Mouse (Mus musculus) kidney, adult 2 months (tissue): Measurements from ENCODE around the gene Ppara. TPM values are rescaled to one million over a fixed set of nuclear protein-coding genes. Genes with fewer than 3 reads are reported as not detected.
A peak's percentile ranks its signal among the peaks of the same experiment; 100 is the strongest.

ENCODE experiments used
- DNase-seq: peaks from one replicate; pipeline ENCODE4 v3.0.0; 2021
- H3K27ac ChIP-seq: fragments of 200-500 bp; 2 replicates; pipeline ENCODE4 v1.5.1; 2012; ENCODE audit warnings: low read depth, low read length, control low read depth, inconsistent platforms; ENCODE audit not compliant: insufficient read depth
- H3K27me3 ChIP-seq: fragments of 200-500 bp; replicated peaks from 2 replicates; pipeline ENCODE4 v1.6.1; 2012; ENCODE audit warnings: mild to moderate bottlenecking, moderate library complexity, low read length, inconsistent platforms; ENCODE audit not compliant: control insufficient read depth, insufficient read depth
- H3K36me3 ChIP-seq: fragments of 200-500 bp; 2 replicates; pipeline ENCODE4 v1.6.1; 2012; ENCODE audit warnings: mild to moderate bottlenecking, moderate library complexity, low read length, inconsistent platforms; ENCODE audit not compliant: control insufficient read depth, insufficient read depth
- H3K4me1 ChIP-seq: fragments of 200-500 bp; 2 replicates; pipeline ENCODE4 v1.6.1; 2011; ENCODE audit warnings: low read length; ENCODE audit not compliant: control insufficient read depth, insufficient read depth
- H3K4me3 ChIP-seq: fragments of 200-500 bp; 2 replicates; pipeline ENCODE4 v1.5.1; 2011; ENCODE audit warnings: mild to moderate bottlenecking, low read depth, low read length, control low read depth; ENCODE audit not compliant: insufficient read depth
- CTCF ChIP-seq: fragments of 200-500 bp; conservative IDR thresholded peaks from 2 replicates; pipeline ENCODE4 v1.5.1; 2011; ENCODE audit warnings: low read depth, mild to moderate bottlenecking, control low read depth, low read length, moderate library complexity, mixed read lengths; ENCODE audit not compliant: insufficient read depth, insufficient read length
- POLR2A ChIP-seq: fragments of 200-500 bp; IDR thresholded peaks from one replicate; pipeline ENCODE4 v1.6.1; 2011; ENCODE audit warnings: low read depth, low read length, control low read depth
- WGBS: fragments of 180-500 bp; shearing (Covaris S2); methylation state at CpG from one replicate; pipeline ENCODE4 v1.1.7; 2018; 5-methylcytosine and 5-hydroxymethylcytosine counted together
- polyA plus RNA-seq: library from polyadenylated mRNA; depleted of rRNA; stranded (reverse); fragments of >200 nt; gene quantifications from 2 replicates; pipeline ENCODE4 v1.2.3, GENCODE M21; 2012

The Ppara gene
- polyA plus RNA-seq, 1 experiment = 31.3 TPM

DNA sequence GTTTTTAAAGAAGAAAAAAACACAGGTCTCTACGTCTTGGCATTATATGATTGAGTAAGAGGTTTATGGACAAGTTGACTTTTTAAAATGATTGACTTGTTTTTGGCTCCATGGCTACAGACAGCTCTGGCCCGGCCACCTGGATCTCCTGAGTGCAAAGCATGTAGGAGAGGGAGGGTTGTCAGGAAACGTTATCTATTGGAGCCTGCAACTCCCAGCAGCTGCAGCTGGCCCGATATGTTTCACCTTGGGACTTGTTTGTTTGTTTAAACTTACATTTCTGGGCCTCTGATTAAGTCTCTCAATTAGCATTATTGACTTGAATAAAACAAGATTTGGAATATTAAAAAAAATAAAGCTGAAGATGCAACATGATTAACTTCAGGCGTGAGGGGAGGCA is 91.9 kb downstream of the Ppara start:
- Histone ChIP-seq H3K27me3 (no peaks in the 10 kb centered on the region), H3K4me1 (no peaks in the 10 kb centered on the region), H3K4me3 (no peak overlapping the region), H3K27ac (no peak overlapping the region), H3K36me3 (no peaks in the 10 kb centered on the region)
- TF ChIP-seq POLR2A (no peak), CTCF (no peak)
- no peak for DNase-seq
- WGBS = 68% methylated on average over 5 of the region's 5 CpGs

DNA sequence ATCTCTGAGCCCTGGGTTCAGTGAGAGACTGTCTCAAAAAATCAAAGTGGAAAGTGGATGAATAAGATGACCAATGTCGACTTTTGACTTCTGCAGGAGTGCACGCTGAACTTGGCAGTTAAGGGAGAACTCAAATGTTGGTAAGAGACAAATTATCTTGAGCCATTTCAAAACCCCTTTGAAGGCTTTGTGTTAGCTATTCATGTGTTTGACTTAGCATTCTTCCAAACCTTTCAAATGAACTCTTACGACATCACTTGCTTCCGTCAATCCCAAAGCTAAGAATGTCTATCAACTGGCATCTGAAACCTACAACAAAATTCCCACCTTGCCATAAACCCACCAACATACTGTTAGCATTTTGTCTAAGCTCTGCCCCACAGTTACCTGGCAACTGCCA is 93.3 kb downstream of the Ppara start:
- DNase-seq = no peak
- H3K36me3 ChIP-seq = no peaks in the 10 kb centered on the region
- no peaks in the 10 kb centered on the region for H3K4me1 ChIP-seq
- no peaks in the 10 kb centered on the region for H3K27me3 ChIP-seq
- no peak overlapping the region for H3K27ac ChIP-seq
- H3K4me3 ChIP-seq = no peak overlapping the region
- TF ChIP-seq CTCF = no peak
- 86% methylated on average over 4 of the region's 4 CpGs for WGBS

DNA sequence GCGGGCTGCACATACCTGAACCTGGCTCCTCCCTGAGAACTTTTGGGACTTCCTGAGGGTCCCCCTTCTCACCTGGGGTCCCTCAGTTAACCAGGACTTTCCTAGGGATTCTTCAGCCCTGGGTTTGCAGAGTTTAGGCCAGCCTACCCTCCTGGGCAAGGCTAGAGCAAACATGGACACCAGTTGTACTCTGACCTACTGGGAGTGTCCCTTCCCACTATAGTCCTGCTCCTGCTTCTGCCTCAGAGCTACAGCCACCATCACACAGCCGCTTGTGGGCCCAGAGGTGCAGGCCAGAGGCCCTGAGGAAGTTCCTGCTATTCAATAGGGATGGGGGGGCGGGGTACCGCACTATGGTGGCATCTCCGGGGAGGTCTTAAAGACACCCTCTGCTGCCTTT is 94.7 kb downstream of the Ppara start:
- no peak for DNase-seq
- H3K4me3 ChIP-seq = no peak overlapping the region
- H3K36me3 ChIP-seq = no peaks in the 10 kb centered on the region
- H3K27me3 ChIP-seq = no peaks in the 10 kb centered on the region
- WGBS = 76% methylated on average over 5 of the region's 5 CpGs
- no peak overlapping the region for H3K27ac ChIP-seq
- TF ChIP-seq POLR2A (no peak), CTCF (no peak)
- no peaks in the 10 kb centered on the region for H3K4me1 ChIP-seq

DNA sequence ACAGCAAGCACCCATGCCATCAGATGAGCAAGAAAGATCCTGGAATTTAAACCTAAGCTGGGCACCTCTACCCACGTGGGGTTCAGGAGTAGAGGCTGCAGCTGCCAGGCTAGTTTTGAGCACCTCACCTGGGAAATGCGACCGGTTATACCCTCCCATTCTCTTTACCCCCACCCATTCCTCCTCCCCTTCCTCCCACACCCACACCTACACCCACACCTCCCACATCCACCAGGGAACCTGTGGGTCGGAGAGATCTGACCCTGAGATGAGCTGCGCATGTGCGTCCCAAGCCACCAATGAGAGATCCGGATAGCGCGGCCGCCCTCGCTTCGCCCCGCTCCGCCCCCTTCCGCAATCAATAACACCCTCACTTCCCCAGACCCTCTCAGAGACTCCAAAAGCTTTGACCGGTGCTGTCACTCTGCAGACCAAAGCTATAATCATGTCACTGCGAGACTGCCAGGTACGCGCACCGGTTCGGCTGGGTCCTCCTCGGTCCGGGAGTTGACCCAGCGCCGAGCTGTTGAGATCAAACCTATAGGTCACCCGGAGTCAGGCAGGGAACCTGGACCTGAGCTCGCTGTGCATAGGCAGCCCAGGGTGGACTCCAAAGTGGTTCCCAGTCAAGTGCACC is 97.3 kb downstream of the Ppara start, which contains the start of gene Ttc38:
Ttc38 (plus strand) TSS at position 353 of the 637 bp plus-strand sequence.
- TF ChIP-seq CTCF (no peak), POLR2A (peak; percentile 55)
- peak within 1 kb of the TSS; percentile 76 for H3K4me3 ChIP-seq
- peak within 1 kb of the TSS; percentile 84 for H3K27ac ChIP-seq
- DNase-seq = peak; percentile 95
- whole genome bisulfite sequencing = 1% methylated on average over 27 of the region's 27 CpGs
- H3K27me3 ChIP-seq = no peaks in the 10 kb centered on the region
- H3K36me3 ChIP-seq = no peaks in the 10 kb centered on the region
- no peaks in the 10 kb centered on the region for H3K4me1 ChIP-seq

DNA sequence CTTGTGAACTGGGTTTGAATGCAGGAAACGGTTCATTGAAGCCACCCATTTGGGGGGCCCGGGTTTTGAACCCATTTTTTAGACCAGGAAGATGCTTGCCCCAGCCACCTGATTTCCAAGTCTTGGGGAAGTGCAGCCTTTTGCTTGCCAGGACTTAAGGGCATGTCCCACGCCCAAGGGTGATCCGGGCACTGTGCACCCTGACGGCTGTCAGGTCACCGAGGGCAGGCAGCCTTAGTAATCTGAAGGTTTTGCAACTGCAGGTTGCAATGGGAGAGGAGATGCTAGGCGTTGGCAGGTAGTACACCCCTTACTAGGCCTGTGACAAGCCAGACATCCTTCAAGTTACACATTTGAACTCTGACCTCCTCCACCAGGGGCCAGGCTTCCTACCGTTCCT is 97.8 kb downstream of the Ppara start:
- DNase-seq = peak; percentile 14
- WGBS = 33% methylated on average over 8 of the region's 8 CpGs
- Histone ChIP-seq H3K27ac (peak overlapping the region; percentile 84), H3K4me3 (peak overlapping the region; percentile 76), H3K4me1 (no peaks in the 10 kb centered on the region), H3K36me3 (no peaks in the 10 kb centered on the region), H3K27me3 (no peaks in the 10 kb centered on the region)
- TF ChIP-seq POLR2A = no peak
- TF ChIP-seq CTCF = no peak

DNA sequence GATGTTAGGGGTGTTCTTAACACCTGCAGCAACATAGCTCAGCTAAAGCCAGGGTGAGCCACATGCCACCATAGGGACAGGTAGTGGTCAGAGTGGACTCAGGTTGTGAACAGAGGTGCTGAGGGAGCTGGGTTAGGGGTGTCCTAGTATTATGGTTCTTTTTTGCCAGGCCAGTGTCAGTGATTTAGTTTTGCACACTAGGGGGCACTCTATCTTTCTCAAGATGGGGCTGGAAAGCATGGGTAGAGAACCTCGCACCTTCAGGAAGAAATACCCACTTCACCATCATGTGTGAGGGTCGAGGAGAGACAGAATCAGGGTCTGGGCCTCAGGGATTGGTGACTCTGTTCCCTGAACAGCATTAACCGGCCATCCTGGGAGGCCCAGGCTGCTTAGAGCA is 100.6 kb downstream of the Ppara start:
- no peaks in the 10 kb centered on the region for H3K27me3 ChIP-seq
- H3K36me3 ChIP-seq = no peaks in the 10 kb centered on the region
- DNase-seq = peak; percentile 25
- H3K4me3 ChIP-seq = no peak overlapping the region
- no peak overlapping the region for H3K27ac ChIP-seq
- TF ChIP-seq POLR2A = no peak
- peak; percentile 39; the same call in 1 of the 2 replicates for TF ChIP-seq CTCF
- WGBS = 58% methylated on average over 3 of the region's 3 CpGs
- H3K4me1 ChIP-seq = no peaks in the 10 kb centered on the region; the same call in 1 of the 2 replicates

DNA sequence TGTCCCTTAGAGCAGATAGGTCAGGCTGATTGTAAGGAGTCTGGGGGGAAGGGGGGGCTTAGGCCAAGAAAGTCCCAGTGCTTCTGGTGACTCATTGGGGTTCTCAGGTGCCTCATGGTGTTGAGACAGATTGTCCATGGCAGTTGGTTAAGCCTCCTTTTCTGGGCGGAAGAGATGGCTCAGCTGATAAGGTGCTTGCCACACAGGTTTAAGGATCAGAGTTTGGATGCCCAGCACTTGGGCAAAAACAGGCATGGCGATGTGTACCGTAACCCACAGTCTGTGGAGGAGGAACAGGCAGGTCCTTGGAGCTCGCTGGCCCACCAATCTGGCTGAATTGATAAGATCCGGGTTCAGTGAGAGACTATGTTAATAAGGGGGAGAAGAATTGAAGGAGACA is 102.1 kb downstream of the Ppara start:
- Histone ChIP-seq H3K36me3 (no peaks in the 10 kb centered on the region), H3K4me1 (no peaks in the 10 kb centered on the region; the same call in 1 of the 2 replicates), H3K27ac (no peak overlapping the region), H3K4me3 (no peak overlapping the region), H3K27me3 (no peaks in the 10 kb centered on the region)
- DNase-seq = no peak
- WGBS = 89% methylated on average over 5 of the region's 5 CpGs
- no peak for TF ChIP-seq POLR2A
- TF ChIP-seq CTCF = no peak
